ENCODE assay signal across 31 mouse cellular contexts in genomic region chr12:100465101-100465715, GRCm38 (mm10). TPM values are rescaled to one million over a fixed set of nuclear protein-coding genes. Genes with fewer than 3 reads are reported as not detected.
DNase-seq lines count a peak whose midpoint lies in the region; ATAC-seq and TF ChIP-seq lines count a peak whose summit lies in the region.
"Had no signal": no experiment of that assay in that cellular context is flagged by ENCODE, and none has a peak within 500 bp of the region (broad histone marks: within the 10 kb centered on the region; RNA-seq: fewer than 3 reads in every experiment).

No protein-coding gene starts in this region.

- no peaks in the 10 kb centered on the region for H3K4me1 ChIP-seq in intestine, embryonic 14.5 days (replicated peaks; ENCODE audit: control insufficient read depth, insufficient read depth, low read length)
- no peaks in the 10 kb centered on the region for H3K4me1 ChIP-seq in intestine, postnatal 0 days (replicated peaks; ENCODE audit: control insufficient read depth, insufficient read depth, low read length)
- H3K4me1 ChIP-seq in embryonic facial prominence, embryonic 13.5 days, result peaks cover 3% of the 10 kb centered on the region; the same call in 1 of the 2 replicates
- H3K4me1 ChIP-seq in stomach, postnatal 0 days (replicated peaks; ENCODE audit: control insufficient read depth, insufficient read depth), result no peaks in the 10 kb centered on the region
- H3K4me1 ChIP-seq: embryonic facial prominence, embryonic 15.5 days; kidney, embryonic 15.5 days; midbrain, embryonic 12.5 days had no signal

- no peak for TF ChIP-seq CTCF in gastrocnemius, adult 2 months (IDR thresholded peaks at IDR 0.05)
- TF ChIP-seq CTCF in intestine, postnatal 0 days (IDR thresholded peaks at IDR 0.05; ENCODE audit: low read depth), result no peak
- no peak for TF ChIP-seq CTCF in stomach, postnatal 0 days (IDR thresholded peaks at IDR 0.05; ENCODE audit: low read depth)

- peak; percentile 60; the same call in 1 of the 2 replicates for ATAC-seq in intestine, embryonic 14.5 days (replicated peaks; ENCODE audit: low FRiP score, low TSS enrichment, low read depth)
- ATAC-seq in intestine, postnatal 0 days, result no peak
- peak; percentile 43; the same call in 1 of the 2 replicates for ATAC-seq in embryonic facial prominence, embryonic 13.5 days (ENCODE audit: insufficient number of reproducible peaks, insufficient read depth, low FRiP score, low TSS enrichment, low read depth)
- ATAC-seq in stomach, postnatal 0 days (ENCODE audit: low FRiP score, low TSS enrichment), result no peak
- ATAC-seq: activated CD4-positive, CD25-positive, alpha-beta regulatory T cell, adult 4 months; forebrain, postnatal 0 days; lung, postnatal 0 days had no signal

- no peak overlapping the region for H3K9ac ChIP-seq in intestine, embryonic 14.5 days (ENCODE audit: low read length)
- no peak overlapping the region for H3K9ac ChIP-seq in intestine, postnatal 0 days (ENCODE audit: low read depth, low read length)
- no peak overlapping the region for H3K9ac ChIP-seq in embryonic facial prominence, embryonic 13.5 days
- no peak overlapping the region for H3K9ac ChIP-seq in stomach, postnatal 0 days (ENCODE audit: low read length)
- H3K9ac ChIP-seq: embryonic facial prominence, embryonic 15.5 days; forebrain, embryonic 12.5 days; forebrain, postnatal 0 days; hindbrain, embryonic 13.5 days; kidney, embryonic 15.5 days; midbrain, embryonic 12.5 days; neural tube, embryonic 13.5 days had no signal

- no peaks in the 10 kb centered on the region for H3K9me3 ChIP-seq in intestine, embryonic 14.5 days (ENCODE audit: control insufficient read depth, low read length)
- no peaks in the 10 kb centered on the region for H3K9me3 ChIP-seq in intestine, postnatal 0 days (ENCODE audit: control insufficient read depth)
- H3K9me3 ChIP-seq in embryonic facial prominence, embryonic 13.5 days, result no peaks in the 10 kb centered on the region
- H3K9me3 ChIP-seq in stomach, postnatal 0 days (ENCODE audit: control insufficient read depth, low read length), result no peaks in the 10 kb centered on the region
- H3K9me3 ChIP-seq: embryonic facial prominence, embryonic 15.5 days; forebrain, embryonic 12.5 days; hindbrain, embryonic 13.5 days; kidney, embryonic 15.5 days; megakaryocyte, embryonic 14.5 days; midbrain, embryonic 12.5 days; neural tube, embryonic 13.5 days had no signal

- intact Hi-C loops in gastrocnemius, adult 2 months (cut with DNase I), result no loop called here

- H3K4me3 ChIP-seq in gastrocnemius, adult 2 months, result no peak overlapping the region
- no peak overlapping the region for H3K4me3 ChIP-seq in intestine, embryonic 14.5 days (ENCODE audit: low read depth, low read length)
- H3K4me3 ChIP-seq in intestine, postnatal 0 days (ENCODE audit: low read depth, low read length), result no peak overlapping the region
- no peak overlapping the region for H3K4me3 ChIP-seq in embryonic facial prominence, embryonic 13.5 days
- no peak overlapping the region for H3K4me3 ChIP-seq in stomach, postnatal 0 days (ENCODE audit: low read depth, low read length)
- H3K4me3 ChIP-seq: embryonic facial prominence, embryonic 15.5 days; forebrain, embryonic 12.5 days; hindbrain, embryonic 13.5 days; kidney, embryonic 15.5 days; left cerebral cortex, adult 2 months; megakaryocyte, embryonic 14.5 days; midbrain, embryonic 12.5 days; neural tube, embryonic 13.5 days had no signal

- H3K4me2 ChIP-seq in intestine, embryonic 14.5 days (ENCODE audit: low read length), result no peak overlapping the region
- H3K4me2 ChIP-seq in intestine, postnatal 0 days (replicated peaks; ENCODE audit: low read depth), result no peak overlapping the region
- no peak overlapping the region for H3K4me2 ChIP-seq in embryonic facial prominence, embryonic 13.5 days
- no peak overlapping the region for H3K4me2 ChIP-seq in stomach, postnatal 0 days (replicated peaks; ENCODE audit: low read depth)
- H3K4me2 ChIP-seq: embryonic facial prominence, embryonic 15.5 days; forebrain, embryonic 12.5 days; hindbrain, embryonic 13.5 days; kidney, embryonic 15.5 days; midbrain, embryonic 12.5 days; neural tube, embryonic 13.5 days had no signal

- H3K36me3 ChIP-seq in intestine, embryonic 14.5 days (ENCODE audit: control insufficient read depth, insufficient read depth, low read length), result peaks cover 5% of the 10 kb centered on the region; the same call in 1 of the 2 replicates
- H3K36me3 ChIP-seq in intestine, postnatal 0 days (ENCODE audit: control insufficient read depth, insufficient read depth), result no peaks in the 10 kb centered on the region; the same call in 1 of the 2 replicates
- H3K36me3 ChIP-seq in embryonic facial prominence, embryonic 13.5 days, result peaks cover 9% of the 10 kb centered on the region
- H3K36me3 ChIP-seq in stomach, postnatal 0 days (ENCODE audit: control insufficient read depth, insufficient read depth, low read length), result no peaks in the 10 kb centered on the region; the same call in 1 of the 2 replicates

- TF ChIP-seq EP300 in stomach, postnatal 0 days (optimal IDR thresholded peaks at IDR 0.05), result no peak

- H3K27ac ChIP-seq in gastrocnemius, adult 2 months, result peak overlapping the region; percentile 43
- H3K27ac ChIP-seq in intestine, embryonic 14.5 days (ENCODE audit: low read depth), result no peak overlapping the region
- no peak overlapping the region for H3K27ac ChIP-seq in intestine, postnatal 0 days (ENCODE audit: low read depth, low read length)
- H3K27ac ChIP-seq in embryonic facial prominence, embryonic 13.5 days, result no peak overlapping the region
- no peak overlapping the region for H3K27ac ChIP-seq in stomach, postnatal 0 days (replicated peaks)
- H3K27ac ChIP-seq: embryonic facial prominence, embryonic 15.5 days; forebrain, embryonic 12.5 days; hindbrain, embryonic 13.5 days; kidney, embryonic 15.5 days; left cerebral cortex, adult 2 months; midbrain, embryonic 12.5 days; neural tube, embryonic 13.5 days had no signal

- WGBS in intestine, embryonic 14.5 days, result 81% methylated on average over 1 of the region's 4 CpGs
- 79% methylated on average over 1 of the region's 4 CpGs for whole genome bisulfite sequencing in intestine, postnatal 0 days
- WGBS in embryonic facial prominence, embryonic 13.5 days, result 72% methylated on average over 3 of the region's 4 CpGs
- WGBS in stomach, postnatal 0 days, result 91% methylated on average over 1 of the region's 4 CpGs

- DNase-seq in gastrocnemius, adult 2 months, result peak; percentile 48
- DNase-seq in gastrocnemius, adult 18-20 months (ENCODE audit: low spot score), result no peak
- DNase-seq in intestine, embryonic 14.5 days (ENCODE audit: low spot score), result no peak
- DNase-seq in ES-CJ7 (ENCODE audit: low read depth, low spot score), result peak; percentile 38
- no peak for DNase-seq in stomach, postnatal 0 days (ENCODE audit: low spot score)
- no peak for DNase-seq in spleen, adult 12 weeks (ENCODE audit: low spot score)
- DNase-seq: adrenal gland, adult 8-10 months; cerebellum, adult 2 months; cerebellum, postnatal 25 days; forebrain, postnatal 0 days; gastrocnemius, postnatal 25 days; heart, adult 18-20 months; kidney, adult 18-20 months; kidney, postnatal 25 days; lung, adult 18-20 months; lung, postnatal 4 days; right cerebral cortex, postnatal 4 days; thymus, adult 18-20 months; thymus, postnatal 25 days had no signal

- no peaks in the 10 kb centered on the region for H3K27me3 ChIP-seq in intestine, embryonic 14.5 days (replicated peaks; ENCODE audit: control insufficient read depth, insufficient read depth, low read length)
- H3K27me3 ChIP-seq in intestine, postnatal 0 days (replicated peaks; ENCODE audit: control insufficient read depth, insufficient read depth, low read length), result no peaks in the 10 kb centered on the region
- H3K27me3 ChIP-seq in embryonic facial prominence, embryonic 13.5 days, result no peaks in the 10 kb centered on the region
- no peaks in the 10 kb centered on the region for H3K27me3 ChIP-seq in stomach, postnatal 0 days (ENCODE audit: control insufficient read depth, insufficient read depth, low read length)
- H3K27me3 ChIP-seq: embryonic facial prominence, embryonic 15.5 days; forebrain, embryonic 12.5 days; hindbrain, embryonic 13.5 days; kidney, embryonic 15.5 days; megakaryocyte, embryonic 14.5 days; midbrain, embryonic 12.5 days; neural tube, embryonic 13.5 days had no signal

RNA-seq across cellular contexts. Expression of gene Ttc7b, which starts 55.4 kb away (rescaled TPM):
- 100 to 1,000 TPM; 147 to 160 TPM for total RNA-seq in gastrocnemius, adult 2 months (2021)
- 100 to 1,000 TPM; 141 to 168 TPM for total RNA-seq in gastrocnemius, adult 18-20 months (2021)
- polyA plus RNA-seq in intestine, embryonic 14.5 days (2014; fragmentation: Nextera tagmentation; extraction: Ambion mirVana), result 5.9 TPM in 2 replicates
- 4.0 and 4.1 TPM in 2 replicates for polyA plus RNA-seq in intestine, postnatal 0 days (2015; fragmentation: Nextera tagmentation; extraction: Ambion mirVana)
- 5.6 and 6.0 TPM in 2 replicates for polyA plus RNA-seq in embryonic facial prominence, embryonic 13.5 days (2015; fragmentation: Nextera tagmentation; extraction: Ambion mirVana)
- polyA plus RNA-seq in stomach, postnatal 0 days (2015; fragmentation: Nextera tagmentation; extraction: Ambion mirVana), result 2.4 and 3.4 TPM in 2 replicates

Comparison
In these comparisons a context has a peak if more than half of its experiments do, and no peak if none do; other contexts are left out.
1. DNase-seq: peak in gastrocnemius, adult 2 months (single experiment) and ES-CJ7 (single experiment); none in gastrocnemius, adult 18-20 months (single experiment), intestine, embryonic 14.5 days (single experiment), stomach, postnatal 0 days (single experiment) and spleen, adult 12 weeks (single experiment).
2. ATAC-seq: peak in intestine, embryonic 14.5 days (single experiment) and embryonic facial prominence, embryonic 13.5 days (single experiment); none in intestine, postnatal 0 days (single experiment) and stomach, postnatal 0 days (single experiment).